Mouse (Mus musculus): ENCODE measurements around the gene Stx17.

Stx17 gene

GRCm38 (mm10) chr4:48175666-48176065, 51.0 kb downstream of the Stx17 start:
- DNase-seq: no peak

- no peak for DNase-seq
Measured at GRCm38 (mm10) chr4:48180922-48181321, 56.2 kb downstream of the Stx17 start.

GRCm38 (mm10) chr4:48181366-48181765, 56.7 kb downstream of the Stx17 start:
- DNase-seq: no peak

- no peak for DNase-seq
Measured at GRCm38 (mm10) chr4:48182115-48182806, 57.5 kb downstream of the Stx17 start.

GRCm38 (mm10) chr4:48197925-48198324, 73.2 kb downstream of the Stx17 start:
- no peak for DNase-seq

- peak; percentile 68 for DNase-seq
Measured at GRCm38 (mm10) chr4:48198447-48198846, 73.7 kb downstream of the Stx17 start.

GRCm38 (mm10) chr4:48203564-48203963, 78.8 kb downstream of the Stx17 start:
- DNase-seq: no peak

GRCm38 (mm10) chr4:48225173-48225572, 100.5 kb downstream of the Stx17 start:
- DNase-seq: peak; percentile 90

- DNase-seq: no peak
Measured at GRCm38 (mm10) chr4:48225604-48226003, 100.9 kb downstream of the Stx17 start.

GRCm38 (mm10) chr4:48226800-48227199, 102.1 kb downstream of the Stx17 start:
- DNase-seq: no peak
